Mouse (Mus musculus): ENCODE measurements around the gene Snrnp35.
A peak's percentile ranks its signal among the peaks of the same experiment; 100 is the strongest.

Snrnp35 gene

GRCm38 (mm10) chr5:124462297-124463025 is 20.5 kb upstream of the Snrnp35 start:
- DNase-seq (ENCODE audit: low spot score in 2 of 2), result no peak

- DNase-seq (ENCODE audit: low spot score in 2 of 2), result no peak
Measured at GRCm38 (mm10) chr5:124463462-124463861, 19.5 kb upstream of the Snrnp35 start.

GRCm38 (mm10) chr5:124464905-124465304 is 18.0 kb upstream of the Snrnp35 start:
- DNase-seq (ENCODE audit: low spot score in 2 of 2), result no peak

DNA sequence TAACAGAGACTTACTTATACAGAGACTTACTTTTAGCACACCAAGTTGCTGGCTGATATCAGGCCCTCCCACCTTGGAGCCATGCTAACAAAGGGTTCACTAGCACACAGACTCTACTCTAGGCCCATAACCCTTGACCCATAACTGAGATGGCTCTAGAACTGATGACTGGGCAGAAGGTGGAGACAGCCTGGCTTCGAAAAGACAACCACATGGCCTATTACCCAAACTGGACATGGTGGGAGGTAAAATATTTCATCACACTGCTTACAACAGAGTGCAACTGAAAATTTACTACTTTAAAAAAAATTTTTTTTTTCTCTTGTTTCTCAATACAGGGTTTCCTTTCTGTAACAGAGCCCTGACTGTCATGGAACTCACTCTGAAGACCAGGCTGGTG is 15.2 kb upstream of the Snrnp35 start:
- no peak for DNase-seq (ENCODE audit: low spot score in 2 of 2)

DNA sequence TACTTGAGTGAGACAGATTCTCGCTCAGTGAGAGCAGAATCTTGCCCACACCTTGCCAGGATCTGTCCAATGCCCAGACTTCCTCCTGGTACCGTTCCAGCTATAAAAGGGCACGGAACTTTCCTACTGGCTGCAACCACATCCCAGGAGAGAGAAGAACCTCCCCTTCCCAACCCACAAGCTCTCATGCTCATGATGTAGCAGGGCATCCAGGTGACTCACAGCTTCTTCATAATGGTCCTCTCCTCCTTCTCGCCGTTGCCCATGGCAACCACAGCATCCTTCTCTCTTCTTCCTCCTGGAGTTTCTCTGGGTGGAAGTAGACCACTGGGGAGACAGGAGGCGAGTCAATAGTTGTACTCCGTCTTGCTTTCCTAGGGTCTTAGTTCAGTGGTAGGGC is 14.6 kb upstream of the Snrnp35 start:
- no peak for DNase-seq (ENCODE audit: low spot score in 2 of 2)

GRCm38 (mm10) chr5:124469486-124469885 is 13.4 kb upstream of the Snrnp35 start:
- DNase-seq (ENCODE audit: low spot score in 2 of 2), result no peak

GRCm38 (mm10) chr5:124470591-124471171 is 12.3 kb upstream of the Snrnp35 start:
- DNase-seq (ENCODE audit: low spot score in 2 of 2), result no peak

DNA sequence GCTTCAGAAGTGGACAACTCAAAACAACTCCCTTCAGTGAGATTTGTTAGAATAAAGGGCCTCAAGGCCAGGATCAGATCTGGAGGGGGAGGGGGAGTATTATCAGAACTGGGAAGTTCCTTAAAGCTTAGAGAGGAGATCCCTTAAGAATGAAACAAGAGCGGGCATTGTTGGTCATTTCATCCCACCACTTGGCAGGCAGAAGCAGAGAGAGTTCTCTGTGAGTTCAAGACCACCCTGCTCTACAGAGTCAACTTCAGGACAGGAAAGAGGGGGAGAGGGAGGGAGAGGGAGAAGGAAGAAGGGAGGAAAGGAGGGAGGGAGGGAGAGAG is 4.1 kb upstream of the Snrnp35 start:
- no peak for DNase-seq (ENCODE audit: low spot score in 2 of 2)

DNA sequence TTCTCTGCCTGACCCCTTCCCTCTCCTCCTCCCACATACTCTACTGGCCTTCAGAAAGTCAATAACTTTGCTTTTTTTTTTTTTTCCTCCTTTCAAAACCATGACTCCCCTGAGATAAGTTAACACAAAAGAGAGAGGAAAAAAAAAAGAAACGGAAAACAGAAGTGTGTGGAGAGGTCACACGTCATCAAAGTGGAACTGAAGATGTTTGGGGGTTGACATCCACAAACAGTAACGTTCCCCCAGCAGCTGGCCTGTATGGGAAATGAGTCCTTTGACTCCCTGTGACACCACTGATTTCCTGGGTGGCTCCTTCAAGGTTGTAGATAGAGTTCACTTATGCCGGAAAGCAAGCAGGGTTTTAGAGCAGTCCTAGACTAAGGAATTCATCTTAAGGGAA is 2.8 kb upstream of the Snrnp35 start:
- DNase-seq (ENCODE audit: low spot score in 2 of 2), result no peak

- no peak for DNase-seq (ENCODE audit: low spot score in 2 of 2)
Measured at GRCm38 (mm10) chr5:124481714-124482113, 1.2 kb upstream of the Snrnp35 start.

- no peak for DNase-seq (ENCODE audit: low spot score in 2 of 2)
Measured at GRCm38 (mm10) chr5:124482436-124482965, 433 bp upstream of the Snrnp35 start.

DNA sequence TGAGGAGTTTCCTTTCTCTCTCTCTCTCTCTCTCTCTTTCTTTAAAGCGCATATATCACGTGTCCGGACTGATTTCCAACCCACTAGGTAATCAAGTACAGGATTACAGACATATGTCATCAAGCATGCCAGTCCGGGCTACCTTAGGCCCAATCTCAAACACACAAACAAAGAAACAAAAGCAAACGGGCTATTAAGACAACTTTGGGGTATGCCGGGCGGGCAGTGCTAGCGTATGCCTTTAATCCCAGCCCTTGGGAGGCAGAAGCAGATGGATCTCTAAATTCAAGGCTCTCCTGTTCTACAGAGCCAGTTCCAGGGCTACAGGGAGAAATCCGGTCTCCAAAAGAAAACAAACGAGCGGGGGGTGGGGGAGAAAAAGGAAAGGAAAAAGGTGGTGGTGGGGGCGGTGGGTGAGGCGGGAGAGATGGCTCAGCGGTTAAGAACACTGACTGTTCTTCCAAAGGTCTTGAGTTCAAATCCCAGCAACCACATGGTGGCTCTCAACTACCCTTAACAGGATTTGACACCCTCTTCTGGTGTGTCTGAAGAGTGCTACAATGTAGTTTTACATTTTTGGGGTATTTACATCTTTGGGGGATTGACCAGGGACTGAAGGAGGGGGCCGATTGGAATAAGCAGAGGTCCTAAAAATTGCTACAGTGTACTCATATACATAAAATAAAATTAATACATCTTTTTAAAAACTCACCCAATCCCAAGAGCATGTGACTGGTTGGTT is 892 bp downstream of the Snrnp35 start:
- no peak for DNase-seq (ENCODE audit: low spot score in 2 of 2)

DNA sequence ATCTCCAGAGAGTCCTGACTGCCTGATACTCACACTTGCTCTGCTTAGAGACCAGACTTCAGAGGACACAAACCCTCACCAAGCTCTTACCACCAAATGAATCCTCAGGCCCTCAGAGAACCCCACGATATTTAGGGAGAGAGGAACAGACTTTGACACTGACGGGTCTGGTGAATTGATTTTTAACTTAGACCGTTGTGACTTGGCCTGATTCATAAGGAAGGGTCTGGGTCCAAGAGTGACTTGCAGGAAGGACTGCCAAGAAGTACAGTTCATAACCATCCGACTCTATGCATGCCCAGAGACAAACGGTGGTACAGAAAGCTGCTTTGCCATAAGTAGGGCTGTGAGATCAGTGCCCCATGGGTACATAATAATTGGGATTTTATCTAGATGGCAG is 2.7 kb downstream of the Snrnp35 start:
- no peak for DNase-seq (ENCODE audit: low spot score in 2 of 2)

- DNase-seq (ENCODE audit: low spot score in 2 of 2), result no peak
Measured at GRCm38 (mm10) chr5:124488885-124489284, 6.0 kb downstream of the Snrnp35 start.

DNA sequence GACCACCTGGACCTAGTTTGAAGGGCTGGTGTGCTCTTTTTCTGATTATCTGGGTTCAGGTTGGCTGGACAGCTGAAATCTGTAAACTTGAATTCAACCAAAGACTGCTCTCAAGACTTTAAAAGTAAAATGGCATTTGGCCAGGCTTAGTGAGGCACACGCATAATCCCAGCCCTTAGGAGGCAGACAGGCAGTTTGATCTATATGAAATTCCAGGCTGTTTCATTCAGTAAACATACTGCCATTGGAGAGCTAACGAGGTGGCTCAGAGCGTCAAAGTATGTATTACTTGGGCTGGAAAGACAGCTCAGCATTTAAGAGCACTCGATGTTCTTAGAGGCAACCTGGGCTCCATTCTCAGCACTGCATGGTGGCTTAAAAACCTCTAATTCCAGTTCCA is 8.8 kb downstream of the Snrnp35 start:
- DNase-seq (ENCODE audit: low spot score in 2 of 2), result no peak

GRCm38 (mm10) chr5:124492618-124493017 is 9.7 kb downstream of the Snrnp35 start:
- DNase-seq (ENCODE audit: low spot score in 2 of 2), result no peak

- no peak for DNase-seq (ENCODE audit: low spot score in 2 of 2)
Measured at GRCm38 (mm10) chr5:124493455-124493854, 10.5 kb downstream of the Snrnp35 start.

DNA sequence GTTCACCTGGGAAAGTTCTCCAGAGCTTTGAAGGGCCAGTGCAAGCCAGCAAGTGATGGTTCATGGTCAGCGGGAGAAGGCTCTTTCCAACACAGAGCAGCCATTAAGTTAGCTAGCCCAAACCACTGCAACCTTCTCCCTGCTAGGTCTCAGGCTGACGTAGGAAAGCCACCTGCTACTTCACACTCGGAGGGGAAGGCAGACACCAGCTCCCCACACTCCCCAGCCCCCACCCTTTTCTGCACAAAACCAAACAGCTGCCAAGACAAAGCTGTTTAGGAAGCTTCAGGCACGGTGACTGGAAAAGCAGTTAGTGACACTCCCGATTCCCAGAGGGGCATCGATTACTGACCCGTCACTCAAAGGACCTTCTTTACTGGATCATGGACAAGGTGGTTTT is 12.6 kb downstream of the Snrnp35 start:
- DNase-seq (ENCODE audit: low spot score in 2 of 2), result peak in 1 of 2 experiments; percentile 55

- DNase-seq (ENCODE audit: low spot score in 2 of 2), result no peak
Measured at GRCm38 (mm10) chr5:124496614-124497514, 13.9 kb downstream of the Snrnp35 start.

GRCm38 (mm10) chr5:124498221-124498876 is 15.4 kb downstream of the Snrnp35 start:
- DNase-seq (ENCODE audit: low spot score in 2 of 2), result no peak

DNA sequence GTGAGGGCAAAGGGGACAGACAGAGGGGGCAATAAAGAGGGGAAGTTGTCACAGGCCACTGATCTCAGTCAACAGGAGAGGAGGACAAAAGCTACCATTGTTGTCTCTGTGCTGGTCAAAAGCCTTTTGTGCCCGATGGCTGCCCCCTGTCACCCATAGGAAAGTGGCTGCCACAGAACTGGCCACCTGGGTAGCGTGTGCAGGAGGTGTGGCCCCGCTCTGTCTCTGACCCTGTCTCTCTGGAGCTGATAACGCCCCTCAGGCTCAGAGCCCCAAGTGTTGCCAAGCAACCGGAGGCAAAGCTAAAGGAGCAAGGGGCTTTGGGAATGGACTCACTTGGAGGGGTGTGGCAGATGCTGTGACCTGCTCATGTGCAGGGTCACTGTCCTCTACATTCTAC is 16.1 kb downstream of the Snrnp35 start:
- no peak for DNase-seq (ENCODE audit: low spot score in 2 of 2)
